Mouse (Mus musculus) limb, embryonic 14.5 days (tissue): ENCODE measurements around the gene Slc18b1. TPM values are rescaled to one million over a fixed set of nuclear protein-coding genes. Genes with fewer than 3 reads are reported as not detected.
A peak's percentile ranks its signal among the peaks of the same experiment; 100 is the strongest.

ENCODE experiments used
- ATAC-seq: fragments of 200-750 bp; cut with Nextera tagmentation; 2 replicates; pipeline ENCODE4 v1.8.0; 2017; ENCODE audit warnings: low read depth, moderate number of reproducible peaks, moderate TSS enrichment; ENCODE audit not compliant: low FRiP score
- DNase-seq: peaks from one replicate; pipeline ENCODE4 v3.0.0-alpha.2; 2015; ENCODE audit warnings: low spot score
- H3K27ac ChIP-seq: fragments of 300-500 bp; sonication (generic); replicated peaks from 2 replicates; pipeline ENCODE4 v1.5.1; 2014; ENCODE audit warnings: low read depth, mild to moderate bottlenecking, low read length, moderate library complexity, mixed read lengths
- H3K27me3 ChIP-seq: fragments of 300-500 bp; sonication (generic); 2 replicates; pipeline ENCODE4 v1.6.1; 2014; ENCODE audit warnings: low read length, mixed read lengths; ENCODE audit not compliant: control insufficient read depth, insufficient read depth
- H3K36me3 ChIP-seq: fragments of 300-500 bp; sonication (generic); 2 replicates; pipeline ENCODE4 v1.6.1; 2014; ENCODE audit warnings: mild to moderate bottlenecking, low read length, moderate library complexity, mixed read lengths; ENCODE audit not compliant: control insufficient read depth, insufficient read depth
- H3K4me1 ChIP-seq: fragments of 300-500 bp; sonication (generic); 2 replicates; pipeline ENCODE4 v1.6.1; 2014; ENCODE audit warnings: antibody characterized with exemption, low read length, mixed read lengths; ENCODE audit not compliant: control insufficient read depth, insufficient read depth
- H3K4me2 ChIP-seq: fragments of 300-500 bp; sonication (generic); replicated peaks from 2 replicates; pipeline ENCODE4 v1.6.1; 2014; ENCODE audit warnings: low read depth, mild to moderate bottlenecking, low read length, moderate library complexity; ENCODE audit not compliant: severe bottlenecking
- H3K4me3 ChIP-seq: fragments of 300-500 bp; sonication (generic); replicated peaks from 2 replicates; pipeline ENCODE4 v1.5.1; 2014; ENCODE audit warnings: low read length
- H3K9ac ChIP-seq: fragments of 300-500 bp; sonication (generic); 2 replicates; pipeline ENCODE4 v1.6.1; 2014; ENCODE audit warnings: mild to moderate bottlenecking, low read depth, low read length, moderate library complexity; ENCODE audit not compliant: severe bottlenecking
- H3K9me3 ChIP-seq: fragments of 300-500 bp; sonication (generic); 2 replicates; pipeline ENCODE4 v1.6.1; 2016; ENCODE audit warnings: low read length; ENCODE audit not compliant: control insufficient read depth
- POLR2A ChIP-seq: fragments of 200-500 bp; IDR thresholded peaks from 2 replicates; pipeline ENCODE4 v1.8.0; 2012; ENCODE audit warnings: inconsistent platforms, mild to moderate bottlenecking, moderate library complexity, borderline replicate concordance; ENCODE audit not compliant: insufficient read depth, insufficient read length; ENCODE audit errors: extremely low read depth
- WGBS: fragments of 180-500 bp; shearing (Covaris S2); extraction: QIAGEN DNeasy Blood & Tissue Kit; methylation state at CpG from one replicate; pipeline ENCODE4 v1.1.7; 2014; 5-methylcytosine and 5-hydroxymethylcytosine counted together
- polyA plus RNA-seq, 2 experiments: library from polyadenylated mRNA; depleted of rRNA in 1 of 2; stranded (reverse) in 1 of 2; unstranded in 1 of 2; fragments of >200 nt; fragmentation: Nextera tagmentation in 1 of 2; extraction: Ambion mirVana in 1 of 2; gene quantifications; 2 replicates each; pipeline versions ENCODE4 v1.2.1 to v1.2.3; 2012 to 2014

Slc18b1 gene
- polyA plus RNA-seq, 2 experiments: 16.1 to 23.8 TPM

- peak overlapping the region; percentile 64 for H3K4me3 ChIP-seq
- peak overlapping the region; percentile 85 for H3K9ac ChIP-seq
- no peaks in the 10 kb centered on the region for H3K4me1 ChIP-seq
- ATAC-seq (no peak), DNase-seq (no peak)
- TF ChIP-seq POLR2A: no peak
- H3K27me3 ChIP-seq: no peaks in the 10 kb centered on the region
- WGBS: 21% methylated on average over 3 of the region's 3 CpGs
- H3K36me3 ChIP-seq: peaks cover 19% of the 10 kb centered on the region
- H3K4me2 ChIP-seq: peak overlapping the region; percentile 67
- no peaks in the 10 kb centered on the region for H3K9me3 ChIP-seq
- no peak overlapping the region for H3K27ac ChIP-seq
These were observed 820 bp downstream of the Slc18b1 start for GRCm38 (mm10) chr10:23797606-23798005.

DNA sequence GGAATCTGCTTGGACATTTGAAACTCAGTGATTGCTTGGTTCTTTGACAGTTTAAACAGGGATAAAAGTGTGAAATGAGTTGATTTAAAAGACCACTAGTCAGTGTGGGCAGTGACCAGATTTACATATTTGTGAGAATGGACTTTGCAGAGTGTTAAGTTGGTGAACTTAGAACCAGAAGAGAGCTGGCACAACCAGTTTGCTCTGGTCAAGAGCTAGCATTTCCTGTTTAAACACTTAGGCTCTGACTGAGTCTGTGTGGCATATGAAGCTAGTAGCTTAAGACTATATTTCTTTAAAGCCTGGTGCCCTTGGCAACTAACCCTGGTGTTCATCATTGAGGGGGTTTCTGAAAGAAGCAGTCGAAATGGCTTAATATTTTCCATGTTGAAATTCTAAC lies 1.4 kb downstream of the Slc18b1 start:
- no peak overlapping the region for H3K4me3 ChIP-seq

GRCm38 (mm10) chr10:23799933-23800332 lies 3.1 kb downstream of the Slc18b1 start:
- Histone ChIP-seq H3K36me3 (peaks cover 27% of the 10 kb centered on the region), H3K4me2 (no peak overlapping the region), H3K27me3 (no peaks in the 10 kb centered on the region), H3K27ac (no peak overlapping the region), H3K9ac (no peak overlapping the region), H3K9me3 (no peaks in the 10 kb centered on the region), H3K4me1 (no peaks in the 10 kb centered on the region), H3K4me3 (no peak overlapping the region)
- TF ChIP-seq POLR2A: no peak
- DNase-seq (no peak), ATAC-seq (no peak)
- 46% methylated on average over 3 of the region's 3 CpGs for WGBS

More for the DNA sequence above, 1.4 kb downstream of the Slc18b1 start:
- Histone ChIP-seq H3K4me1 (no peaks in the 10 kb centered on the region), H3K27me3 (no peaks in the 10 kb centered on the region), H3K4me2 (0 out of 2 replicates have a peak overlapping the region, but pooled peaks have one; percentile 67), H3K9me3 (no peaks in the 10 kb centered on the region), H3K9ac (no peak overlapping the region), H3K36me3 (peaks cover 20% of the 10 kb centered on the region), H3K27ac (no peak overlapping the region)
- no peak for TF ChIP-seq POLR2A
- 66% methylated on average over 1 of the region's 1 CpGs for WGBS
- no peak for DNase-seq
- ATAC-seq: no peak

DNA sequence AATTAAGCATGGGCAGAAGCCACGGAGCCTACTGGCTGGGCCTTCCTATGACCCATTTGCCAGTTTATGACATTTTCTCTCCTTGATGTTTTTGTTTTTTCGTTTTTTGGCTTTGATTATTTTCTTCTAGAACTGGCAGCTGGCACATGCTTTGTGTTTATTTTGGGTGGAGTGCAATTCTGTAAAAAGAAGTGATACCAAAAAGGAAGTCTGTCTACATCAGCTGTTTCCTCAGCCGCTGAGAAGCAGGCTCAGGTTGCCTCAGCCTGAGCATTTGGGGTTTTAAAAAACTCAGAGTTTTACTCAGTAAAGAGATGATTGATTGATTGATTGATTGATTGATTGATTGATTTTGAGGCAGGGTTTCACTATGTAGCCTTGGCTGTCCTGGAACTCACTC lies 6.1 kb downstream of the Slc18b1 start:
- Histone ChIP-seq H3K4me1 (no peaks in the 10 kb centered on the region), H3K4me2 (no peak overlapping the region), H3K36me3 (peaks cover 49% of the 10 kb centered on the region), H3K27ac (no peak overlapping the region), H3K9me3 (no peaks in the 10 kb centered on the region), H3K4me3 (no peak overlapping the region), H3K27me3 (no peaks in the 10 kb centered on the region), H3K9ac (no peak overlapping the region)
- DNase-seq (no peak), ATAC-seq (no peak)
- no peak for TF ChIP-seq POLR2A
- WGBS: 64% methylated on average over 3 of the region's 3 CpGs

GRCm38 (mm10) chr10:23804665-23805064 lies 7.9 kb downstream of the Slc18b1 start:
- 78% methylated on average over 3 of the region's 3 CpGs for WGBS

GRCm38 (mm10) chr10:23806201-23806600 lies 9.4 kb downstream of the Slc18b1 start:
- peaks cover 46% of the 10 kb centered on the region for H3K36me3 ChIP-seq
- ATAC-seq (no peak), DNase-seq (no peak)
- no peaks in the 10 kb centered on the region for H3K4me1 ChIP-seq
- H3K9ac ChIP-seq: no peak overlapping the region
- H3K27ac ChIP-seq: no peak overlapping the region
- no peak for TF ChIP-seq POLR2A
- H3K27me3 ChIP-seq: no peaks in the 10 kb centered on the region
- 23% methylated on average over 4 of the region's 4 CpGs for WGBS
- no peaks in the 10 kb centered on the region for H3K9me3 ChIP-seq
- no peak overlapping the region for H3K4me3 ChIP-seq
- no peak overlapping the region for H3K4me2 ChIP-seq

More at GRCm38 (mm10) chr10:23804665-23805064, 7.9 kb downstream of the Slc18b1 start:
- Histone ChIP-seq H3K9me3 (no peaks in the 10 kb centered on the region), H3K4me1 (no peaks in the 10 kb centered on the region), H3K27me3 (no peaks in the 10 kb centered on the region), H3K27ac (no peak overlapping the region), H3K36me3 (peaks cover 51% of the 10 kb centered on the region), H3K4me3 (no peak overlapping the region), H3K9ac (no peak overlapping the region), H3K4me2 (no peak overlapping the region)
- DNase-seq (no peak), ATAC-seq (no peak)
- TF ChIP-seq POLR2A: no peak
